Mouse (Mus musculus) granulocyte monocyte progenitor cell, adult 5-6 weeks (primary cell): Measurements from ENCODE around the gene Tpk1. TPM values are rescaled to one million over a fixed set of nuclear protein-coding genes. Genes with fewer than 3 reads are reported as not detected.
A peak's percentile ranks its signal among the peaks of the same experiment; 100 is the strongest.

ENCODE experiments used
- ATAC-seq: replicated peaks from 2 replicates; pipeline ENCODE4 v1.8.0; 2016; ENCODE audit warnings: mild to moderate bottlenecking, moderate TSS enrichment, inconsistent platforms; ENCODE audit not compliant: poor library complexity, severe bottlenecking
- total RNA-seq, 2 experiments: library from RNA; stranded (forward) in 1 of 2; stranded (reverse) in 1 of 2; fragments of 200-712, 200-1000 nt in 1 of 2; fragments of >200 nt in 1 of 2; fragmentation: Nextera tagmentation in 1 of 2; gene quantifications; 2 replicates each; pipeline ENCODE4 v1.2.3; 2014 to 2017

Tpk1 gene
- total RNA-seq, 2 experiments from 2014 or later = 3.0 to 4.0 TPM

- peak; percentile 91 for ATAC-seq
Measured at GRCm38 (mm10) chr6:43462189-43462848, 203.8 kb downstream of the Tpk1 start.

GRCm38 (mm10) chr6:43459082-43459481 lies 207.0 kb downstream of the Tpk1 start:
- no peak for ATAC-seq

- ATAC-seq = no peak
Measured at GRCm38 (mm10) chr6:43457989-43458388, 208.1 kb downstream of the Tpk1 start.

- ATAC-seq = peak; percentile 93
Measured at GRCm38 (mm10) chr6:43449498-43449897, 216.6 kb downstream of the Tpk1 start.

- no peak for ATAC-seq
Measured at GRCm38 (mm10) chr6:43445856-43446255, 220.2 kb downstream of the Tpk1 start.

- no peak for ATAC-seq
Measured at GRCm38 (mm10) chr6:43442191-43442590, 223.9 kb downstream of the Tpk1 start.

GRCm38 (mm10) chr6:43435987-43436541 lies 230.0 kb downstream of the Tpk1 start:
- no peak for ATAC-seq

GRCm38 (mm10) chr6:43434365-43434764 lies 231.7 kb downstream of the Tpk1 start:
- ATAC-seq = no peak

GRCm38 (mm10) chr6:43424978-43425377 lies 241.1 kb downstream of the Tpk1 start:
- ATAC-seq = no peak

GRCm38 (mm10) chr6:43420358-43420979 lies 245.6 kb downstream of the Tpk1 start:
- ATAC-seq = no peak

GRCm38 (mm10) chr6:43408949-43409348 lies 257.1 kb downstream of the Tpk1 start:
- no peak for ATAC-seq

GRCm38 (mm10) chr6:43403076-43403475 lies 263.0 kb downstream of the Tpk1 start:
- ATAC-seq = no peak

- ATAC-seq = no peak
Measured at GRCm38 (mm10) chr6:43402219-43402997, 263.7 kb downstream of the Tpk1 start.

- ATAC-seq = no peak
Measured at GRCm38 (mm10) chr6:43396426-43396825, 269.7 kb downstream of the Tpk1 start.

GRCm38 (mm10) chr6:43395538-43395937 lies 270.5 kb downstream of the Tpk1 start:
- no peak for ATAC-seq

GRCm38 (mm10) chr6:43391358-43391757 lies 274.7 kb downstream of the Tpk1 start:
- no peak for ATAC-seq

GRCm38 (mm10) chr6:43387273-43387672 lies 278.8 kb downstream of the Tpk1 start:
- no peak for ATAC-seq

GRCm38 (mm10) chr6:43384841-43385240 lies 281.2 kb downstream of the Tpk1 start:
- ATAC-seq = no peak

GRCm38 (mm10) chr6:43384304-43384703 lies 281.8 kb downstream of the Tpk1 start:
- peak; percentile 53 for ATAC-seq

- no peak for ATAC-seq
Measured at GRCm38 (mm10) chr6:43382750-43383149, 283.3 kb downstream of the Tpk1 start.

- ATAC-seq = no peak
Measured at GRCm38 (mm10) chr6:43382284-43382683, 283.8 kb downstream of the Tpk1 start.
